Mouse (Mus musculus): ENCODE measurements around the gene Pvalb.

Pvalb gene

DNA sequence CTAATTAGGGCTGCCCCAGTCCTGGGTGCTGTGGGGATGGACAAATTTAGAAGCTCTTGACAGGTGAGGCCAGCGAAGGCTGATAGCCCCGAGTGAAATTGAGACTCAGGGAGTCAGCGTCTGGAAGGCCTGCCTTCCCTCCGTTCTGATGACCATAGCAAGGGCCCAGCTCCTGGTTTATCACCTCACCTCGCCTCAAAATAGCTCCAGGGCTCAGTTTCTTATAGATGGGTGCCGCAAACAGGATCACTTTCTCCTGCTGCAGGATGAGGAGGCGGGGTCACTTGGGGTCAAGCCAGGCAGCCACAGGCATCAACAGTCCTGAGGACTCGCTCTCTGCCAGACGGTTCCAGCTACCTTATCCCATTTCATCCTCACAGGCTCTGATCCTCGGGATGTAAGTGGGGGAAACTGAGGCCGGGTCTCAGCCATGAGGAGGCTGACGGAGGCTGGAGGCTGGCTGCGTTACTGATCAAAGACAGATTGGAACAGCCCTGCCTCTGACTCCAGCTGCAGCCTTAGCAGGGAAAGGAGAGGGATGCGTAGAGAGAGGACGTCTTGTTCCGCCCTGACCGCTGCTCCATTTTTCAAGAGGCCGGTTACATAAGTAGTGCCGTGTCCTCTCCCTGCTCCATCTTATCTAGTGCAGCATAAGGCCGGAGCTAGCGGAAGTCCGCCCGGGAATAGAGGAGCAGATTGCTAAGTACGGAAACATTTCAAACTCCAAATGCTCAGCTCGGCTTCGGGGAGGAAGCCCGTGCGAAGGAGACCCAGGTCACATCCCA is 10.9 kb downstream of the Pvalb start:
- DNase-seq (ENCODE audit: low spot score), result no peak

GRCm38 (mm10) chr15:78194320-78194719 is 11.9 kb downstream of the Pvalb start:
- DNase-seq (ENCODE audit: low spot score), result no peak

- no peak for DNase-seq (ENCODE audit: low spot score)
These were observed 16.6 kb downstream of the Pvalb start for GRCm38 (mm10) chr15:78189636-78190035.

DNA sequence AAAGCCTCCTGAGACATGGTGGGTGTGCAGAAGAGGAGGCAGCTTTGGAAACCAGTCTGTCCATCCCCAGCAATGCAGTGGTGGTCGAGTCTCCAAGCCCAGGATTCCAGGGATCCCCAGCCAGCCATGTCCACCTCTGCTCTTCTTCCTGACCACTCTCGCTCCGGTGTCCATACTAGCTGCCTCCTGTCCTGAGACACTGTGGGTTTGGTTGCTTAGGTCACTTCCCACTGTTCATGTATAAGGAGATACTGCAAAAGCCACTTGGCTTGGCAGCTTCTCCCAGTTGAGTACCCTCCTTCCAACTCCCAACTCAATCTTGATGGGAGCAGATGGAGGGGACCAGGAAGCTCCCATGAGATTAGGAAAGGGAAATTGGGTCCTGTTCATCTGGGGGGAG is 17.7 kb downstream of the Pvalb start:
- DNase-seq (ENCODE audit: low spot score), result no peak

GRCm38 (mm10) chr15:78186906-78187305 is 19.3 kb downstream of the Pvalb start:
- no peak for DNase-seq (ENCODE audit: low spot score)

DNA sequence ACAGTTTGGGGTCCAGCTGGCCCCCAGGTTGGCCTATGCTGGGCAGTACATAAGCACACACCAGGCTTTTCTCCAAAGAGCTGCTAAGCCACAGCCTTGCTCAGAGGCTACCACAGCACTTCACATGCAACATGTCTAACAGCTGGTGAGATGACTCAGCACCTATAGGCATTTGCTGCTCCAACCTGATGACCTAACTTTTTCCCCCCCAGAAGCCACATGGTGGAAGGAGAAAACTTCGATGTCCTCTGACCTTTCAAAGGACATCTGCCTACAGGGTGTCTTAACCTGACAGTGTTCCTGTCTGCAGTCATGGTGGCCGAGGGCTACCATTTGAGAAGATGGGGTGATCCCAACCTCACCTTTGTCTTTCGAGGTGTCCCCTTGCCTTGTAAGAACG is 20.6 kb downstream of the Pvalb start:
- DNase-seq (ENCODE audit: low spot score), result no peak

GRCm38 (mm10) chr15:78184855-78185254 is 21.3 kb downstream of the Pvalb start:
- peak; percentile 22 for DNase-seq (ENCODE audit: low spot score)

DNA sequence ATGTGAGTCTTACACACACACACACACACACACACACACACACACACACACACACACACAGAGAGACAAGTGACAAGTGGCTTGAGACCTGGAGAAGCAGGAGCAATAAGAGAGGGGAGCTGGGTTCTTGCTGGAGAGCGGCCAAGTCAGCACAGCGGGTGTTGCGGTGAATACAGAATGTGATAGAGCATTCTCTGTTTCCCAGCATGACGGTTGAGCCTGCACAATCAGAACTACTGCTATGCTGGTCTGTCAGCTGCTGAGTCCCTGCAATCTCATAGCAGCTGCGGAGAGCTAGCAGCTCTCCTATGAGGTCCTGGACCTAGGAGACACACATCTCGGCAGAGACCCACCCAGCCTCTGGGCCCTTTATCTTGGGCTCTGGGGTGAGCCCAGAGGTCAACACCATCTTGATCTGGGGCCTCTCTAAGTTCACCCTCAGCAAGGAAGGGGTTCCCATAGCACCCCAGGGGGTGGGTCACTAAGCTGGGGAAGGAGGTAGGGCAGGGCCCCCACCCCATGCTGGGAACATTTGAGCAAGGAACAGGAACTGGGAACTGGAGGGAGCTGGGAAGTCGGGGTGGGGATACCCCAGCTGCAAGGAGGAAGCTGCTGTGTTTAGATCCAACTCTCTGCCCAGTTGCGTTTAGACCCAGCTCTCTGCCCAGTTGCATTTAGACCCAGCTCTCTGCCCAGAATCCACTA is 24.3 kb downstream of the Pvalb start:
- DNase-seq (ENCODE audit: low spot score), result no peak

GRCm38 (mm10) chr15:78179775-78180174 is 26.4 kb downstream of the Pvalb start:
- no peak for DNase-seq (ENCODE audit: low spot score)

- peak; percentile 79 for DNase-seq (ENCODE audit: low spot score)
These were observed 27.8 kb downstream of the Pvalb start for GRCm38 (mm10) chr15:78178397-78178796.

DNA sequence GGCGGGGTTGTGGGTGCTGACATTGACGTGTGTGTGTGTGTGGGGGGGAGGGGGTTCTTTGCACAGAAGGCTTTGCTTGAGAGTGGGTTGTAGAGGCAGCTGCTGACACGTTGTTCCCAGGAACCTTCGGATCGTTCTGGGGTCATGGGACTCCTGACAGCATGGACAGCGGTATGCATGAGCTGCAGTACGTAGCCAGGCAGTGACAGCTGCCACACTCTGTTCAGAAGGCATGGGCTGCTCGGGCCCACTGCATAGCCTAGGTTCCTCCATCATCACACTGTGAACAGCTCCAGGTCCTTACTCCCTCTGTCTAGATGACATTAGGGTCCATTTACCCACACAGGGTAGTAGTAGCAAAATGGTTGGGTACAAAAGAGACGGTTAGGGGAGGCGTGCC is 28.9 kb downstream of the Pvalb start:
- DNase-seq (ENCODE audit: low spot score), result no peak

- DNase-seq (ENCODE audit: low spot score), result no peak
These were observed 31.3 kb downstream of the Pvalb start for GRCm38 (mm10) chr15:78174887-78175245.

DNA sequence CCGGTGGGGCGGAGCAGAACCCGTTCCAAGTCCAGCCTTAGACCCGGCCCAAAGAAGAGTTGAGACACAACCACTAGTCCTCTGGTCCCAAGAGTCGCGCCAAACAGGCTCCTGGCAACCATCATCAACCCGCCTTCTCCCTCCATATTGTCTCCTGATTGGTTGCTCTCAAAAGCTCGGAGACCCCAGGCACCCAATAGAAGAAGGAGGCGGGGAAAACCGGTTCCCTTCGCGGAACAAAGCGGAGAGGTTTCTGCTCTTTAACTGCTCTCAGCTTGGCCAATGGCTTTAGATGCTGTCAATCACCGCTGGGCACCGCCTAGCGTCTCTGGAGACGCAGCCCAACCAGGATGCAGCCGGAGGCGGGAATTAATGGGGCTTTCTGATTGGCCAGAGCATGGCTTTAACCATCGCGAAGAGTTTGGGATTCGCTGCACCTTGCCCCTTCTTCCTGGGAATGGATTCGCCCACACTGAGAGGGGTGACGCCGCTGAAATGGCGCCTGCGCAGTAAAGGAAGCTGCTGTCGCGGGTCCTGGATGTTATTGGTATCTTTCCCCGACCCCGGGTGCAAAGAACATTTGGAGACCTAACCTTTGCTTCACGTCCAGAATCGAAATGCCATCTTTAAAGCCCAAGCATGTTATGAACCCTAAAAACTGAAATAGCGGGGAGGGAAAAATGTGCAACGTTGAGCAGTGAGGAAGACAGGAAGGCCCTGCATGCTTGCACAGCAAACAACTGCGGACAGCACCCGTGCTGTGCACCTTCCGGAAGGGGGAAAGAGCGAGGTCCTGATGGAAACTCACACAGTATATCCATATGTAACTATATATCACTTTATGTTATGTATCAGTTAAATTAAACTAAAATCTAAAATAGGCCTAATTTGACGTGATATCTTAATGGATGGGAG is 32.0 kb downstream of the Pvalb start, which contains the start of gene Ift27:
TSS of gene Ift27 (minus strand) at position 136 of the 915 bp plus-strand sequence.
- peak; percentile 93 for DNase-seq (ENCODE audit: low spot score)

- DNase-seq (ENCODE audit: low spot score), result no peak
These were observed 33.0 kb downstream of the Pvalb start for GRCm38 (mm10) chr15:78172899-78173817.

DNA sequence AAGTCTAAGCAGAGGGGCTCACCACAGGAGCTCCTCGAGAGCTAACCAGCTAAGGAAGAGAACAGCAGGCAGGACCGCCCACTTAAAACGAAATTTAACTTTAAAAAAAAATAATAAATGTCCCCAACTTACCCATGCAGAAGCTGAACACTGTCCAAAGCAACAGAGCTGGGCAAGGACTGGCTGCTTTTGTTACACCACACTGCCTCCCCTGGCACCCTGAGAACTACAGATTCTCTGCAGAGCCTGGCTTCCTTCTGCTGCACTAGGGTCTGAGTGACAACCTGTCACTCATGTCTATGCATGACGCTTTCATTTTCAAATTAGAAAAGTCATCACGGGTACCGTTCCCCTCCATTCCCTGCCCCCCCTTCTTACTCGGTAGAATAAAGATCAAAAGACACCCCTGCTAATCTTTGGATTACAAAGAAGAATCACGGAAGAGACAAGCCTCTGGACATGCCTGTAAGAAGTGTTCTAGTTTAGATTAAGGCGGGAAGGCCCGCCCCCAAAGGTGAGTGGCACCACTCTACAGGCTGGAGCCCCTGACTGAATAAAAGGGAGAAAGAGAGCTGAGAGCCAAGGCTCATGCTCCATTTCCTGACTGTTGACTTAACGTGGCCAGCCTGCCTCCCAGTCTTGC is 33.8 kb downstream of the Pvalb start:
- DNase-seq (ENCODE audit: low spot score), result no peak

DNA sequence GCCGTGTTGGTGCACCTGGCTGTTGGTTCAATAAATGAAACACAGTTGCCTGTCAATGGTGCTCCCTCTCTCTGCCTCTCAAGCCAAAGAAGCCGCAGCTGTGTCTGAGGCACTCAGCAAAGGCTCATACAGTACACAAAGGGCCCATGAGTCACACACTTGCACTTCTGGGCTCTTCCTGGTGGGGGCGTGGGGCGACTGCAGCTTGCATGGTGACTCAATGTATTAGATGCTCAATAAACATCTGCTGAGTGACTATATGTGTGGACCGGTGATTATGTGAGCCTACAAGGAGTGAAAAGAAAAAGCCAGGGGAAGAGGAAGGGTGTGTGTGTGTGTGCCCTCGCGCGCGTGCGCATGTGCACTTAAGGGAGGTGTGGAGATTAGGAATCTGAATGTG is 34.5 kb downstream of the Pvalb start:
- no peak for DNase-seq (ENCODE audit: low spot score)

- DNase-seq (ENCODE audit: low spot score), result no peak
These were observed 35.5 kb downstream of the Pvalb start for GRCm38 (mm10) chr15:78170708-78171107.

DNA sequence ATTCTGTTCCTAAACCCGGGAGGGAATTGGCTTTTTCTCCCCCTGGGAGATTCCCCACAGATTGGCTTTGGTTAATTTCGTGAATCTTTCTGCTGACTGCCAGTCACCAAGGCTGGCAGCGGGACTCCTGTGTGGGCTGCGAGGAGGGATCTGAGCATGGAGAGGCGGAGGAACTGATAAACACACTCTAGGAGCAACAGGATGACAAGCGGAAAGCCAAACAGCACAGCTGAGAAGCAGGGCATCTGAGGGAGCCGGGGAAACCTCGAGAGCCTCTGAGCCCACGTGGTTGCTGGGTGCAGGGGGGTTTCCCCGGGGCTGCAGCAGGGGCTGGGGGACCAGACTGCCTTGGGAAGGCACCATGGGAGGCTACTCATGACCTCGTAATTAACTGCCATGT is 36.6 kb downstream of the Pvalb start:
- DNase-seq (ENCODE audit: low spot score), result no peak

GRCm38 (mm10) chr15:78165292-78165691 is 40.9 kb downstream of the Pvalb start:
- DNase-seq (ENCODE audit: low spot score), result no peak

- DNase-seq (ENCODE audit: low spot score), result no peak
These were observed 41.7 kb downstream of the Pvalb start for GRCm38 (mm10) chr15:78164466-78164865.

DNA sequence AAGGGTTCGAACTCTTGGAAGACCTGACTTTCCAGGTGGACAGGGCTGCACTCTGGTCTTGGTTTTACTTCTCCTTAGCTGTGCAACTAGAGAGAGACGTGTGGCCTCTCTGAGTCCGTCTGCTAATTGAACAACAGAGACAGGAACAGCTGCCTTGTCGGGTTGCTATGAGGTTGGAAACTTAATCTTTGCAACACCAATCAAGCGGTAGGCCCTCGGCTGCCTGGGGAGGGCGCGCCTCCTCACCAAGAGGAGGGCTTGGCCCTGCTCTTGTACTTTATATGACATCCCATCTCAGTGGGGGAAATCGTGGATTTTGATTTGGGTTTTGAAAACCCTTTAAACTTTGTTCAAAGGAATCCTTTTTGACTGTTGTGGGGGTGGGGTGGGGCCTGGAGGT is 44.3 kb downstream of the Pvalb start:
- no peak for DNase-seq (ENCODE audit: low spot score)

Measured in ovary, postnatal 36 days (tissue).